Mouse (Mus musculus): ENCODE data around the gene Gata1.
"Not testable (repeated sequence)": the region's sequence is repeated elsewhere in the genome, so short reads cannot be mapped to it uniquely, and the experiment has no call there.

The Gata1 gene

DNA sequence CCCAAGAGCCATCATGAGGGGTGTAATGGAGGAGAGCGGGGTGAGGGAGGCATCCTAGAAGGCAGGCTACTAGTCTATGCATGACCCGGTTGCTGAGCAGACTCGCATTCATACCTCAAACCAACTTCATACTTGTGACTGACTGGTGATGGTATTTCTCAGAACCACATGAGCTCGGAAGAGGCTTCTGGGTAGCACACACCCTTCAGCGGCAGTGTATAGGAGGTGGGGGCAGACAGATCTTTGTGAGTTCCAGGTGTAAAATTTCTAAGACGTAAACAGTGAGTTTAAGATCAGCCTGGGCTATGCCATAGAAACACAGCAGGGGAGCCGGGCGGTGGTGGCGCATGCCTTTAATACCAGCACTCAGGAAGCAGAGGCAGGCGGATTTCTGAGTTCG lies at the start of gene Gata1:
Gata1 (minus strand) TSS at position 180 of the 400 bp plus-strand sequence.
- DNase-seq (ENCODE audit: low spot score in 2 of 2), result no peak

DNA sequence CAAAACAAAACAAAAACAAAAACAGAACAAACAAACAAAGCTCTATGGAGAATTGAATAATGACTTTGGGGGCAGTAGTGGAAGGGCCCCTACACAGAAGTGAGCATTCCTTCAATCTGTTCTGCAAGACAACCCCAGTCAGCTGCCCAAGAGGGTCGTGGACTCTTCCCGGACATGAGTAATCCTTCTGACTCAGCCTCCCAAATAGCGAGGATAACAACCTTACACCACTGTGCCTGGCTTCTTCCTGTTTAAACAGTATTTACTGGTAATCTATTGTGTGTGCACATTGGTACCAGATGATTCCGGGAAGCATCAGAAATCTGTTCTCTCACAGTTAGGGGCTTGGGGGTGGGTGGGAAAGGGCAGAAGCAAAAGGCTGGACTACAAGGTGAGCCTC lies 48.9 kb upstream of the Gata1 start:
- DNase-seq (ENCODE audit: low spot score in 2 of 2), result no peak

DNA sequence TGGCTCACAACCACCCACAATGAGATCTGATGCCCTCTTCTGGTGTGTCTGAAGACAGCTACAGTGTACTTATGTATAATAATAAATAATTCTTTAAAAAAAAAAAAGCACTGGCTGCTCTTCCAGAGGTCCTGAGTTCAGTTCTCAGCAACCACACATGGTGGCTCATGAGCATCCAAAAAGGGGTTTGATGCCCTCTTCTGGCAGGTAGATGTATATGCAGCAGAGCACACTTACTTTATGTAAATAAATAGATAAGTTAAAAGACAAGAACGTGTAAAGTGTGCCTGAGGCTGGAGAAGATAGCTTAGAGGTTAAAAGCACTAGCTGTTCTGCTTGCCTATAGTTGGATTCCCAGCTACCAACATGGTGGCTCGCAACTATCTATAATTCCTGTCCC lies 46.9 kb upstream of the Gata1 start:
- DNase-seq (ENCODE audit: low spot score in 2 of 2), result no peak

DNA sequence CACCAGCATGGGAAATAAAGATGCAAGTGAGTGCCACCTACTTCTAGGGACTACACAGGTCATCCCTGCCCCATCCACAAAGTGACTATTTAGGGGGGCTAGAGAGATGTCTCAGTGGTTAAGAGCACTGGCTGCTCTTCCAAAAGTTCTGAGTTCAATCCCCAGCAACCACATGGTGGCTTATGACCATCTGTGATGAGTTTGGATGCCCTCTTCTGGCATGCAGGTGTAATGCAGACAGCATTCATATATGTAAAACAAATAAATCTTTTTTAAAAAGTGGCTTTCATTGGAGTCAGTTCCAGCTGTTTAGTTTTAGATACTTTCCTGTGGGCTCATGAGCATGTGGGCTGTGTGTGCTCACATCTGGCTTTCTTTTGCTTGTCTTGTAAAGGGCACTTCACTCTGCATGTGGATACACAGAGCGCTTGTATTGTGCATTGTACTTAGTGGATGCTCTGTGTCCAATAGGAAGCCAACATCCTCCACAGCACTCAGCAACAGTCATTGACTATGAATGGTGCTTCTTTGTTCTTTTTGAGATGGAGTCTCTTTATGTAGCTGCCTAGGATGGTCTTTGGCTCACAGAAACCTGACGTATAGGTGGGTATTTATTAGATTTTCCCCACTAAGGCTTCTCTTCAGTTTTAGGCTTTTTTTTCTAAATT lies 42.4 kb upstream of the Gata1 start:
- peak in 1 of 2 experiments; percentile 4 for DNase-seq (ENCODE audit: low spot score in 2 of 2)

DNA sequence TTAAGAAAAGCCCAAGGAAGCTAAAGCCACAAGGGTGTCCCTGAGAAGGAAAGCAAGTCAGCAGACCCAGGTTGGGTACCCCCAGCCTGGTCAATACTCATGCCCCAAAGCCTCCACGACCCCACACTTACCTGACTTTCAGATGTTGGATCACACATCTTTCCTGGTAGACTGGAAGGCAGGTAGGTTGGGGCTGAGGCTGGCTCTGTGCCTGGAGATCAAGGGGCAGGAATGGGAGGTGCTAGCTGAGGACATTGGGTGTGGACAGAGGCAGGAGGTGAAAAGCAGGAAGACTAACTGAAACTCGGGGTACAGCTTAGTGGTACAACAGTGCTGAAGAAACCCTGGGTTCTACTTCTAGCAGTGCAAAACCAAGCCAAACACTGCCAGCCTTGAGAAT lies 40.4 kb upstream of the Gata1 start, which contains the start of gene Glod5:
Glod5 (minus strand) TSS at position 207 of the 400 bp plus-strand sequence.
- DNase-seq (ENCODE audit: low spot score in 2 of 2), result no peak

DNA sequence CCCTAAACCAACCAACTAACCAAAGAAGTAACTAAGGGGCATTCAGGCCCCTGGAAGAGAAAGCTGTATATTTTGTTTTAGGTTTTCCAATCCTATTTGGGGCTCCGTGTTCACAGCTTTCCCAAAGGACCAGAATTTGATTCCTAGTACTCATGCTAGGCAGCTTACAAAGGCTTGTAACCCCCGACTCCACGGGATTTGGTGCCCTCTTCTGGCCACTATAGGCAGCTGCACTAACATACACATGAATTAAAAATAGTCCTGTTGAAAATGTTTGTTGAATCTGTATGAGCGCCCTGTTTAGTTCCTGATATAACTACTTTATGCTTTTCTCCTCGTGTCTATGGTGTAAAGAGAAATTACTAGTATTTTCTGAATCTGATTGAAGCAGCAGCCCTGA lies 39.3 kb upstream of the Gata1 start:
- DNase-seq (ENCODE audit: low spot score in 2 of 2), result peak in 1 of 2 experiments; percentile 36

DNA sequence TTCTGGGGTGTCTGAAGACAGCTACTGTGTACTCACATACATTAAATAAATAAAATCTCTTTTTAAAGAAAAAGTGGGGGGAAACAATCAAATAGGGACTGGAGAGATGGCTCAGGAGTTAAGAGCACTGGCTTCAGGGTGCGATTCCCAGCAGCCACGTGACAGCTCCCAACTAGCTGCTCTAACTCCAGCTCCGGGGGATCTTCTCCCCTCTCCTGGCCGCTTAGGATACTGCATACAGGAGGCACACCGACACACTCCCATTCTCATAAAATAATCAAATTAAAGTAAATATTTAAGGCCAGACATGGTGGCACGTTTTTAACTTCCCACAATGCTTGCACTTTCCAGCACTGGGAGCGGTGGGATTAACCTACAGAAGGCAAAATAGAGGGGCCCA lies 37.8 kb upstream of the Gata1 start:
- not testable (repeated sequence) for DNase-seq (ENCODE audit: low spot score in 2 of 2)

DNA sequence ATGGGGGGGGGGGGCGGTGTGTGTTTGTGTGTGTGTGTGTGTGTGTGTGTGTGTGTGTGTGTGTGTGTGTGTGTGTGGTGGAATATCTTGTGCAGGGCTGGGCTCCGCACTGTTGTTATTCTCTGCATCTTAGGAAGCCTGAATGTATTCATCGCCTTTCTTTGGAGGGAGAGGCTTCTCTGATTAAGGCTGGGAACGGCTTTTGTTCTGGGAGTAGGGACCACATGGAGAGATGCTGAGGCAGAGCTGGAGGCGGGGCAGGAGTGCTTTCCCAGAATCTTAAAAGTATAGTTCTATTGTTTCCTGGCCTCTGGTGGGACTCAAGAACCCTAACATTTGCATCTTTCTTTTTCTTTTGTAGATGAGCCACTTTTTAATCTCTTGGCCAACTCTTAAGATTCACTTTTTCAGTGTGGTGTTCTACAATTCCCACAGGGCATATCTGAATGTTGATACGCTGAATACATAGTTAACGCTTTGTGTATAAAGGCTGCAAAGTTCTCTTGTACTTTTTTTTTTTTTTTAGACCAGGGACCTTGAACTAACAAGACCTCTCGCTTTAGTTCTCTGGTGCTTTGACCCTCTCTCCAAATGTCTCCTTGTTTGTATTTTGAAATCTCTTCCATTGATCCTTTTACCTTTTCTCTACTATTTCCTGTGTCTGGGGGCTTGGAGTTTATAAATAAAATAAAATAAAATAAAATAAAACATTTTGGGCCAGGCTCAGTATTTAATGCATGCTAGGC lies 35.9 kb upstream of the Gata1 start:
- no peak for DNase-seq (ENCODE audit: low spot score in 2 of 2)

DNA sequence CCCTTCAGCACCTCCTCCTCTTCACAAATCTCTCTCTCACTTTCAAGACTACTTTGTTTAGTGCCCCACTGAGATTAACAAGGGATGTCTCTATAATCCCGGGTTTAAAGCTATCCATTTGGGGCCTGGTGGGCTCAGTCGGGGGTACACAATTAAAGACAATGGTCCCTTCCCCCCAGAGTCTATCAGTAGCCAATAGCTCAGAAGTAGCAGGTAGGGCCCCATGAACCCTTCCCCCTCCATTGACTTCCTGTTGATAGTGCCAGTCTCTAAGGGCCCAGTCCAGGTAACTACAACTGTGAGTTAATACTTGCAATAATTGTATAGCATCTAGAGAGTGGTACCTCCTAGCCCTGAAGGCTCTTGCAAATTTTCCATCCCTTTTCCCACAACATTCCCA lies 35.3 kb upstream of the Gata1 start:
- DNase-seq (ENCODE audit: low spot score in 2 of 2), result no peak

DNA sequence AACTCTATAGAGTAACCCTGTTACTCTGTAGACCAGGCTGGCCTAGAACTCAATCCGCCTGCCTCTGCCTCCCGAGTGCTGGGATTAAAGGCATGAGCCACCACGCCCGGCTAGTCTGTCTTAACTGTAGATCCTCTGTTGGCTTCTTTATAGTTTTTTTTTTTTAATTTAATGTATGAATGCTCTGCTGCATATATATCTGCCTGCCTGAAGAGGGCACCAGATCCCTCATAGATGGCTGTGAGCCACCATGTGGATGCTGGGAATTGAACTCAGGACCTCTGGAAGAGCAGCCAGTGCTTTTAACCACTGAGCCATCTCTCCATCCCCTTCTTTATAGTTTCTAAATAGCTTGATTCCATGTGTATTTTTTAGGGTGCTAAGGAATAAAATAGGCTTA lies 31.5 kb upstream of the Gata1 start:
- DNase-seq (ENCODE audit: low spot score in 2 of 2), result not testable (repeated sequence)

DNA sequence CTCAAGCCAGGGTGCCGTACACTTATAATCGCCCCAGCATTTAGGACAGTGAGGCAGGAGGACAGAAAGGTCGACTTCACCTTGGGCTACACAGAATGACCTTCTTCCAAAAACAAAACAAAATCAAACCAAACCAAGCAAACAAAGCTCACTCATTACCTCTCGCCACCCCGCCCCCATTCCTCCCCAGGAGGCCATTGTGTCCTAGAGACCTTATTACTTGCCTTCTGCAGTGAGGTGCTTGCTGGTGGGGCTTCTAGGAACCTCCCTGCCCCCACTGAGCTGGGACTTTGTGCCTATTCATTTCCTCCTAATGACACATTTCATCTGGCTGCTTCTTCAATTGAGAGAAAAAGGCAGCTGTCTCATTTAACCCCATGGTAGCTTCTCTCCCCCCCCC lies 30.7 kb upstream of the Gata1 start:
- no peak for DNase-seq (ENCODE audit: low spot score in 2 of 2)

DNA sequence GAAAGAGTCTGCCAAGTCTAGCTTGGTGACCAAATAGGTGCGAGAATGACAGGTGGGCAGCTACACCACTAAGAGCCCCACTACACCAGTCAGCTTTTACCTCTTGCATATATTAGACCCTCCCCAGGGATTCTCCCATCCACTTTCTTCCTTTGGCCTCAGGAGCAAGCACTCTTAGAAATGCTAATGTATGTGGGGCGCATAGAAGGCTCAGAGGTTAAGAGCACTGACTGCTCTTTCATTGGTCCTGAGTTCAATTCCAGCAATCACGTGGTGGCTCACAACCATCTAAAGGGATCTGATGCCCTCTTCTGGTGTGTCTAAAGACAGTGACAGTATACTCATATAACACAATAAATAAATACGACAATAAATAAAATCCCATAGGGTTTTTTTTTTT lies 25.1 kb upstream of the Gata1 start:
- no peak for DNase-seq (ENCODE audit: low spot score in 2 of 2)

DNA sequence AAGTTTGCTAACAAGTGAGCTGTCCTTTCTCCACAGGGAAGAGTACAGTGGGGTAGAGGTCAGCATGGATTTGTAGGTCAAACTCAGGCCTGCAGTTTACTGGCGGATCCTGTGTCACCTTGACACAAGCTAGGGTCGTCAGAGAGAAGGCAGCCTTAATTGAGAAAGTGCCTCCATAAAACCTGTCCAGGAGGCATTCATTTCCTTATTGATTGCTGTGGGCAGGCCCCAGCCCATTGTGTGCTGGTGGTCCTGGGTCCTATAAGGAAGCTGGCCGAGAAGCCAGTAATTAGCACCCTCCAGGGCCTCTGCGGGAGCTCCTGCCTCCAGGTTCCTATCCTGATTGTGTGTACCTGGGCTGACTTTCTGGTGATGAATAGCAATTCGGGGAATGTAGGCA lies 24.1 kb upstream of the Gata1 start:
- DNase-seq (ENCODE audit: low spot score in 2 of 2), result no peak

DNA sequence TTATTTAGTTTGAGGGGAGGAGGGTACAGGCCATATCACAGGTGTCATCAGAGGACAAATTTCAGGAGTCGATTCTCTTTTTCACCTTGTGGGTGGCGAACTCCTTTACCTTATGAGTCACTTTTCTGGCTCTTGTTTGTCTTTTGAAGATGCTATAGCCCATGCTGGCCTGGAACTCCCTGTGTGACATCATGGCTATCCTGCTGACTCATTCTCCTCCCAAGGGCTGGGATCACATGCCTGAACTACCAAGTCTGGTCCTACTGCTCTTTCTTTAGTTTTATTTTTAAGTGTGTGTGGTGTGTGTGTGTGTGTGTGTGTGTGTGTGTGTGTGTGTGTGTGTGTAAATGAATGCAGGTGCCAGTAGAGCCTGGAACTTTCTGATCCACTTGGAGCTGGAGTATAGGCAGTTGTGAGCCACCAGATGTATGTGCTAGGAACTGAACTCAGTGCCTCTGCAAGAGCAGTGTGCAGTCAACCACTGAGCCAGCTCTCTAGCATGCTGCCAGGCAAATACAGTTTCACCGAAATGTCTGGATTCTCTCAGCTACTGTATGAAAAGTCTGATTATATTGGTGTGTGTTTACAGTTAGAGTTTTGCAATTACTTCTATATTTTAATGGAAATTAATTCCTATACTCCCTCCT lies 22.8 kb upstream of the Gata1 start:
- DNase-seq (ENCODE audit: low spot score in 2 of 2), result no peak

DNA sequence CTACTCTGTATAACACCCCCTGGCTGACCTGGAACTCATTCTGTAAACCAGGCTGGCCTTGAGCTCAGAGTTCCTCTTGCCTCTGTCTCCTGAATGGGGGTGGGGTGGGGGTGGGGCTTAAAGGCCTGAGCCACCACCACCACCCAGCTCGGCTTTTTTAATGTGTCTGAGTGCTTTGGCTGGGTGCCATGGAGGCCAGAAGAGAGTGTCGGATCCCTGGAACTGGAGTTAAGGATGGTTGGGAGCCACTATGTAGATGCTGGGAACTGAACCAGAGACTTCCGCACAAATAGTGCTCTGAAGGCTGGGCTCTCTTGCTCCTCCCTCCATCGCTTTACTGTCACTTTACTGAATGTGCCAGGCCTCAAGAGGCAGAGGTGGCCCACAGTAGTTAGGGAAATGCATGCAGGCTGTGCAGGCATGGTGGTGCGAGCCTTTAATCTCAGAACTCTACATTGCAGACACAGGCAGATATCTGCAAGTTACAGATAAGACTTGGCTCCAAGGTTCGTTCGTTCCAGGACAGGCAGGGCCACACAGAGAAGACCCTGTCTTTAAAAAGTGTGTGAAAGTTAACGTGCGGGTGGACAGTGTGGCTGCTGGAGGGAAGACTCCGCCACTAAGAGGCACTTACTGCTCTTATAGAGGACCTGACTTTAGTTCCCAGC lies 15.3 kb upstream of the Gata1 start:
- DNase-seq (ENCODE audit: low spot score in 2 of 2), result no peak

DNA sequence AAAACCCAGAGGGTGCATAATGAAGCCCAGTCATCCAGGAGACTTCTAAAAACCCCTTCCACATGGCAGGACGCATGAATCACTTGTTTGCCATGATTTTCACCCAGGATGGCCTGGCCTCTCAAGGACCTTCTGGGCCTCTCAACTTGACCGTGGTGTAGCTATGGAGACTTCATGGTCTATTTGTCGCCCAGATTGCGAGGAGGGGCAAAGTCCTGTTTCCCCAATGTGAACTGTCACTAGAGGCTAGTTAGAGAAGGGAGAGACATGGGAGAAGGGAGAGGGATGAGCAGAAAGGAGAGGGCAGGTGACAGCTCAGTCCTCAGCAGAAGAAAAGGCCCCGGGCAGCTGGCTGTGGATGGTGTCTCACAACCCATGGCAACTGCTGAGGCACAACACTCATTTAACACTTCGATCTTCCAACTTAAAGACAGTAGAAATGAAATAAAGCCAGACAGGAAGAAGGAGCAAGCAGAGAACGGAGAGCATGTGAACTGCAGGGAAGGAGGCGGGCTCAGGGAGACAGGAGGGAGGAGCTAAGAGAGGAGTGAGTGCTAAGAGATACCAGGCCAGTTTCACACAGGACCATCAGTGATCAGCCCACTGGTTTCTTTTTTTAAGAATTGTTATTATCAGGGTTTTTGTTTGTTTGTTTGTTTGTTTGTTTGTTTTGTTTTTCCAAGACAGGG lies 14.7 kb upstream of the Gata1 start:
- DNase-seq (ENCODE audit: low spot score in 2 of 2), result no peak

DNA sequence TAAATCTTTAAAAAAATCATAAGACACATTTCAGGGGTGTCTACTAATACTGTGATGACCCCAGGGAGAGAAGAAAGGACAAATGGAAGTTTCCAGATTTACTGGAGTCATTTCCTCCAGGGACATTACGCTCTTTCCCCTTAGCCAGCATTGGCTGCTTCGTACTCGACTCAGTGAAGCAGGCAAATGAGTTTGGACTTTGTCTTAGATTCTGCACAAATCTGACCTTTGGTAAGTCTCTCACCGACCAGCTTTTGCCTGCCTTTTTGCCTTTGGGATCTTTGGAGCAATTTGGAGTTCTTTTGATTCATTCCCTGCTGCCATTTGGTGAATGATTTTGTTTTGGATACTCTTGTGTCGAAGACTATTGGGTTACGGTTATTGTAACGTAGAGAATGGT lies 3.5 kb upstream of the Gata1 start:
- no peak for DNase-seq (ENCODE audit: low spot score in 2 of 2)

DNA sequence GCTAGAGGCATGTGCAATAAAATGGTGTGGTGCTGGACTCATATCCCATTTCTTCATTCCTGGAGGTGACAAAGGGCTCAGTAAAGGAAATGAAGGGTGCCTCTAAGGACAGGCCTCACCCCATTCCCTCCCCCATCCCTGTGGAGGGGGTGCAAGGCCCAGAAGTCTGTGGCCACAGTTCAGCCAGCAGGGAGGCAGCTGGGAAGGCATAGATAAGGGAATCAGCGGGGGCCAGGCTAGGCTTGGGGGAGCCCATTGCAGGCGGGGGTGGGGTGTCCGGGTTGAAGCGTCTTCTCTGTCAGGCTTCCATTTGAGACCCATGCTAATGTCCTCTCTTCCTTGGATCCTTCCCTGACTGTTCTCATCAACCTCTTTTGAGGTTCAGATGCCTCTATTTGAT lies 6.6 kb downstream of the Gata1 start:
- DNase-seq (ENCODE audit: low spot score in 2 of 2), result no peak

DNA sequence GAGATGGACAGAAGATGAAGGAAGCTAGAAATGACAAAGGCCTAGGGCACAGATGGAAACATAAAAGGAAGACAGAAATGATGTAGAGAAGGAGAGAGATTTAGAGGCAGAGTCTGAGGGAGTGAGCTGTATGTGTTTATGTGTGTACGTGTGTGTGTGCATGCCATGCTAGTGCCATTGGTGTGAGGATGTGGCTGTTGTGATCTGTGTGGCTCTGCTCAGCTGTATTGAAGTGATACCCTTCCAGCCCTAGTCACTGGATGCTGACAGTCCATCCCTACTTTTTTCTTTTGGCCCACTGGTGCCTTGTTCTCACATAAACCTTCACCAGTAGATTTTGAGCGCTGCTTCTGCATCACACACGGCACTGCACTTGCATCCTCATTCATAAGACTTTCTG lies 9.0 kb downstream of the Gata1 start:
- no peak for DNase-seq (ENCODE audit: low spot score in 2 of 2)

DNA sequence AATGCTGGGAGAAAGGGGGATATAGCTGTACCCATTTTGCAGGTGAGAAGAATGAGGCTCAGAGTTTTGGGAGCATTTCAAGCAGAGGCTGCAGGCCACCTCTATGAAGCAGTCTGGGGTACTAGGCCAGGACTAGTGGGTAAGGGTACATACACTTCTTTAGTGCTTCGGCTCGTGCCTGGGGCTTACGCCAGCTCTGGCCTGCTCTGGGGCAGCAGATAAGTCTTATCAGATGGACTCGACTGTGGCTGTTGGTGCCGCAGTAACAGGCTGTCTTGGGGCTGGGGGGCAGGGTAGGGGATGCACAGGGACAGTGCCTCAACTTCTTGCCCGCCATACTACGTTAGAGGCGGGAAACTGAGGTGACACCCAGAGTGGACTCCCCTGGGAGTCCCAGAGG lies 9.6 kb downstream of the Gata1 start:
- no peak for DNase-seq (ENCODE audit: low spot score in 2 of 2)

DNA sequence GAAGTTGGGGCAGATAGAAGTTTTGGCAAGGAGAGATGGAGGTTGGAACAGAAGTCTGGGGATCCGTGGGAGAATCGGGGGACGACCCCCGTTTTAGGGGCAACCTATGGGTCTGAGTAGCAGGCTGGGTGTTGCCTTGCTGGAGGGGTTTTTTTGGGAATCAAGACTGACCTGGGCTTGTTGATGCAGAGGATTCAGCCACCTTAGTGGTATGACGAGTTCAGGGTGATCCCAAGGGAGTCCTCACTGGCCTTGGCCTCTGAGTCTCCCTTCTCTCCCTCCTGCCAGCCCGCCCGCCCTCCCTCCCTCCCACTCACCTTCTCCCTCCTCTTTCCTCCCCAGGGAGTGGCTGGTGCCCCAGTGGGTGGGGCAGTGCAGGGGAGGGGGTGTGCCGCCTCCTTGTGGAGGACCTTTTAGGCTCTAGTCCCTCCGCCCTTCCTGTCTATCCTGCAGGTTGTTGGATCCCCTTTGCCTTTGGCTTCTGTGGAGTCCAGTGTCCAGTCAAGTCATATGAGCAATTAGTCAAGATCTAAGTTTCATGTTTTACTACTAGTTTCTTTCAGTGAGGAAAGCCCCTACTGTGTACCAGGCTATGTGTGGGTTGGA lies 10.2 kb downstream of the Gata1 start:
- no peak for DNase-seq (ENCODE audit: low spot score in 2 of 2)

All from thymus, postnatal 10 days (tissue).